Mouse (Mus musculus): Measurements from ENCODE around the gene Nfkb2. TPM values are rescaled to one million over a fixed set of nuclear protein-coding genes. Genes with fewer than 3 reads are reported as not detected.

Nfkb2 gene
- polyA plus RNA-seq, 1 experiment from 2014 or later: 6.1 TPM

DNA sequence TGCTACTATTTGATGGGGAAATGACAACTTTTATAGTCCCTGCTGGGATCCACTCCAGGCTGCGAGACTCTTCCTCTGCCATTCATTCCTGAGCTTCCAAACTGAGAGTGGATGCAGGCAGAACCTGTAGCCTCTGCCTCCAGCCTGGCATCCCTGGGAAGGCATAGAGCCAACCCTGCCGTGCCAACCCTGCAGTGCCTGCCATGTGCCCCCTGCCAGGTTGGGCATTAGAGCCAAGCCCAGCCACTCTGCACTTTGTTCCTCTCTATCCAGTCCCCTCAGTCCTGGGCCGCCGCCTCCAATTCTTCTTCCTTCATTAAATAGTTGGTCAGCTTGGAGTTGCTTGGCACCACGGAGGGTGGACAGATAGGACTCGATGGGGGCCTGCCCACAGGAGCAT is 18.1 kb upstream of the Nfkb2 start:
- Histone ChIP-seq H3K4me1 (replicated peaks; ENCODE audit: control insufficient read depth, insufficient read depth, low read length) (no peaks in the 10 kb centered on the region), H3K9me3 (ENCODE audit: control insufficient read depth) (no peaks in the 10 kb centered on the region), H3K9ac (ENCODE audit: low read depth, low read length) (no peak overlapping the region), H3K4me2 (replicated peaks; ENCODE audit: low read depth) (no peak overlapping the region), H3K27ac (ENCODE audit: low read depth, low read length) (no peak overlapping the region), H3K27me3 (replicated peaks; ENCODE audit: control insufficient read depth, insufficient read depth, low read length) (no peaks in the 10 kb centered on the region), H3K36me3 (ENCODE audit: control insufficient read depth, insufficient read depth) (peaks cover 59% of the 10 kb centered on the region), H3K4me3 (ENCODE audit: low read depth, low read length) (no peak overlapping the region)
- ATAC-seq: no peak
- no peak for TF ChIP-seq CTCF (IDR thresholded peaks at IDR 0.05; ENCODE audit: low read depth)
- WGBS: 83% methylated on average over 6 of the region's 6 CpGs

DNA sequence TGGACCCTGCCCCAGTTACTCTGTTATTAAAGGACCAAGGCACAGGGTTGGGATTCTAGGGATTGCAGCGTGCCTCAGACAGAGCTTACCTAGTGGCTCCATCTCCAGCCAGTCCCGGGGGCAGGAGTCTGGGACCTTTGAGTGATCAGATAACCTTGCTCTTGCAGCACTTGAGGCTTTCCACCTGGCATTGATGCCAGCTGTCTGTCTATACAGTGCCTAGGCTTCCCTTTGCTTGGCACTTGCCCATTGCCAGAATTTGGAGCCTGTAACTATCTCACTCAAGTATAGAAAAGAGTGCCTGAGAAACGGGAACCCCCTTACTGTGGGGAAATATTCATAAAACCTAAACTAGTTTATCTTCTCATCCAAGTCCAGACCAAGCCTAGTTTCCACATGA is 17.2 kb upstream of the Nfkb2 start:
- no peaks in the 10 kb centered on the region for H3K9me3 ChIP-seq (ENCODE audit: control insufficient read depth)
- TF ChIP-seq CTCF (IDR thresholded peaks at IDR 0.05; ENCODE audit: low read depth): no peak
- H3K27me3 ChIP-seq (replicated peaks; ENCODE audit: control insufficient read depth, insufficient read depth, low read length): no peaks in the 10 kb centered on the region
- 90% methylated on average over 3 of the region's 3 CpGs for WGBS
- no peak overlapping the region for H3K27ac ChIP-seq (ENCODE audit: low read depth, low read length)
- peaks cover 52% of the 10 kb centered on the region for H3K36me3 ChIP-seq (ENCODE audit: control insufficient read depth, insufficient read depth)
- H3K4me3 ChIP-seq (ENCODE audit: low read depth, low read length): no peak overlapping the region
- no peak overlapping the region for H3K9ac ChIP-seq (ENCODE audit: low read depth, low read length)
- H3K4me2 ChIP-seq (replicated peaks; ENCODE audit: low read depth): no peak overlapping the region
- no peaks in the 10 kb centered on the region for H3K4me1 ChIP-seq (replicated peaks; ENCODE audit: control insufficient read depth, insufficient read depth, low read length)
- no peak for ATAC-seq

DNA sequence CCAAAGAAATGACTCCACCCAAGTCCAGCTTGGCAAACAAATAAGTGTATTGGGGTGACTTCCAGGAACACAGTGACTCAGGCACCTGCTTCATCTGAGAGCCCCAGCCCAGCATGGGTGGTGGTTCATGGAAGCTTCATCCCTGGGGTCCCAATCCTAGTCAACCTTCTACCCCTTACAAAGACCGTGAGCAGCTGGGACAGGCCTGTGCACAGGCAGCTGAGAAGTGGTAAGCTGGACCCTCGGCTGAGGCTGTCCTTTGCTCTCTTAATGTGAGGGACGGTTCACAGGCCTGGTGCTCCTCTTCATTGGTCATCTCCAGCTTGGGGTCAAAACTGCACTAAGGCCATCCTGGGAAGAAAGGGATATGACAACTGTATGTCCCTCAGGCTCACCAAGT is 16.6 kb upstream of the Nfkb2 start:
- 83% methylated on average over 3 of the region's 3 CpGs for WGBS

DNA sequence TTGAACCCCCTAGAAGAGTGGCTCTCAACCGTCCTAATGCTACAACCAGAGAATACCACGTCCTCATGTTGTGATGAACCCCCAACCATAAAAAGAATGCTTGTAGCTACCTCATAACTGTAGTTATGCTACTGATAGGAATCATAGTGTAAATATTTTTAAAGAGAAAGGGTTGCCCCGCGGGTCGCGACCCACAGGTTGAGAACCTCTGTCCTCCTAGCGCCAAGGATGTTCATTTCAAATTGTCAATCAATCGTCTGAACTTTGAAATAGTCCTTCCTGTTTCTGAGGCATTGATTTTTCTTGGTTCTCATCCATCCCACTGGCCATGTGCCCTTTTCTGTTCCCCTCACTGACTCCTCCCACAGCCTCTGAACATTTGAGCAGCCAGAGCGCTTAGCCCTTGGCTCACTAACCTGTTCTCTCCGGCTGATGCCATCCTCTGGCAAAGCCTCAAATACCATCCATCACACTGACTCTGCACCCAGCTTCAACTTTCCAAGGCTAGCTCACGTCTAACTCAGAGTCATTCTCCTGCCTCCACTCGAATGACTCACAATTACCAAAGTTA is 13.5 kb upstream of the Nfkb2 start:
- no peak for ATAC-seq

More for the DNA sequence above, 16.6 kb upstream of the Nfkb2 start:
- TF ChIP-seq CTCF (IDR thresholded peaks at IDR 0.05; ENCODE audit: low read depth): no peak
- Histone ChIP-seq H3K4me2 (replicated peaks; ENCODE audit: low read depth) (no peak overlapping the region), H3K9ac (ENCODE audit: low read depth, low read length) (no peak overlapping the region), H3K36me3 (ENCODE audit: control insufficient read depth, insufficient read depth) (peaks cover 45% of the 10 kb centered on the region), H3K4me1 (replicated peaks; ENCODE audit: control insufficient read depth, insufficient read depth, low read length) (no peaks in the 10 kb centered on the region), H3K4me3 (ENCODE audit: low read depth, low read length) (no peak overlapping the region), H3K27ac (ENCODE audit: low read depth, low read length) (no peak overlapping the region), H3K9me3 (ENCODE audit: control insufficient read depth) (no peaks in the 10 kb centered on the region), H3K27me3 (replicated peaks; ENCODE audit: control insufficient read depth, insufficient read depth, low read length) (no peaks in the 10 kb centered on the region)
- no peak for ATAC-seq

DNA sequence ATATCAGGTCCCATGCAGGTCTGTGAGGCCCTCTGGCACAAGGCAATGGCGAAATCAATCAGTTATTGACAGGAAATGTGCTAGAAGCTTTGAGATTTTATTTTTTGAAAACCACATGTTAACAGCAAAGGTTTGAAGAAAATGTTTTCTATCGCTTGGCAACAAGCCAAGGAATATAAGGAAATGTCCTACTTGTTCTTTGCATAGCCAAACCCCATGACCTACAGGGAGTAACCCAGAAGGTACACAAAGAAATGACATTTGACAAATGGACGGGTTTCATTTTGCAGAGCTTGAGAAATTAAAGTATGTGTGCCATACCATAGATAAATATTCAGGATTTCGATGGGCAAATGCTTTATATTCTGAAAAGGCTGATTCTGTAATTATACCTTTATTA is 7.2 kb upstream of the Nfkb2 start:
- Histone ChIP-seq H3K9ac (ENCODE audit: low read depth, low read length) (no peak overlapping the region), H3K36me3 (ENCODE audit: control insufficient read depth, insufficient read depth) (no peaks in the 10 kb centered on the region), H3K9me3 (ENCODE audit: control insufficient read depth) (no peaks in the 10 kb centered on the region), H3K27ac (ENCODE audit: low read depth, low read length) (no peak overlapping the region; the same call in 1 of the 2 replicates), H3K4me2 (replicated peaks; ENCODE audit: low read depth) (no peak overlapping the region), H3K4me3 (ENCODE audit: low read depth, low read length) (no peak overlapping the region), H3K27me3 (replicated peaks; ENCODE audit: control insufficient read depth, insufficient read depth, low read length) (no peaks in the 10 kb centered on the region), H3K4me1 (replicated peaks; ENCODE audit: control insufficient read depth, insufficient read depth, low read length) (no peaks in the 10 kb centered on the region)
- no peak for TF ChIP-seq CTCF (IDR thresholded peaks at IDR 0.05; ENCODE audit: low read depth)
- WGBS: 45% methylated on average over 4 of the region's 4 CpGs
- peak; percentile 60 for ATAC-seq

More for the DNA sequence above, 13.5 kb upstream of the Nfkb2 start:
- Histone ChIP-seq H3K27ac (ENCODE audit: low read depth, low read length) (no peak overlapping the region), H3K9ac (ENCODE audit: low read depth, low read length) (no peak overlapping the region), H3K27me3 (replicated peaks; ENCODE audit: control insufficient read depth, insufficient read depth, low read length) (no peaks in the 10 kb centered on the region), H3K4me1 (replicated peaks; ENCODE audit: control insufficient read depth, insufficient read depth, low read length) (no peaks in the 10 kb centered on the region), H3K9me3 (ENCODE audit: control insufficient read depth) (no peaks in the 10 kb centered on the region), H3K4me3 (ENCODE audit: low read depth, low read length) (no peak overlapping the region), H3K4me2 (replicated peaks; ENCODE audit: low read depth) (no peak overlapping the region), H3K36me3 (ENCODE audit: control insufficient read depth, insufficient read depth) (peaks cover 15% of the 10 kb centered on the region)
- WGBS: 59% methylated on average over 12 of the region's 12 CpGs
- no peak for TF ChIP-seq CTCF (IDR thresholded peaks at IDR 0.05; ENCODE audit: low read depth)

DNA sequence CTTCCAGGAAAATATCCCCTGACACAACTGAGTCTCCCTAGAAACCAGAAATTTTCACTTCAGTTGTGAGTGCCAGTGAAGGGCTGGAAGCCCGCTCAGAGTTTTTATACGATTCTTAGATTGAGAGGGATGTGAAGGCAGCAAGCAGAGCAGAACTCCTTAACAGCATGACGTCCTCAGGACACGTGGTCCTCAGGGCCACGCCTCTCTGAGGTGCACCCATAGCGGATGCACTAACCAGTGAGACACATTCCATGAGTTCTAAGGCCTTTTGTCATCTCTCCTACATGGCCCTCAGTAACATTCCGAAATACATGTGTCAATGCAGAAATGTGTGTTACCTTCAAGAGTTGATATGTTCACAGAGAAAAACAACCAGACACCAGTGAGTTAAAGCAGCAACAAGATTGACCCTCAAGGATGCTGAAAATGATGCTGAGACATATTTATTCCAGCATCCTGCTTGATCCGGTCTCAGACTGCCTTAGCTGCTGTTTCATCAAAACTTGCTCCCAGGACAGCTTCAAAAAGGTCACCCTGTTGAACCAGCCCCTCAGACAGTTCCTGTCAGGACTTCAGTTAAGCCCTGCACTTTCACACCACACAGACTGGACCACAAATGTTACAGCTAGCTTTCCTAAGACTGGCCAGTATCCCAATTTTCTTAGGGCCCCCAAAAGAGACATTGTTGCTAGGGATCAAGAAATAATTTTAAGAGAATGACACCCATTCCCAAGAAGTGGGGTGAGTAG is 3.6 kb upstream of the Nfkb2 start:
- no peaks in the 10 kb centered on the region for H3K27me3 ChIP-seq (replicated peaks; ENCODE audit: control insufficient read depth, insufficient read depth, low read length)
- WGBS: 44% methylated on average over 8 of the region's 8 CpGs
- H3K9ac ChIP-seq (ENCODE audit: low read depth, low read length): no peak overlapping the region
- H3K9me3 ChIP-seq (ENCODE audit: control insufficient read depth): no peaks in the 10 kb centered on the region
- H3K27ac ChIP-seq (ENCODE audit: low read depth, low read length): no peak overlapping the region
- H3K4me2 ChIP-seq (replicated peaks; ENCODE audit: low read depth): no peak overlapping the region
- H3K36me3 ChIP-seq (ENCODE audit: control insufficient read depth, insufficient read depth): no peaks in the 10 kb centered on the region
- ATAC-seq: no peak
- H3K4me3 ChIP-seq (ENCODE audit: low read depth, low read length): no peak overlapping the region
- no peaks in the 10 kb centered on the region for H3K4me1 ChIP-seq (replicated peaks; ENCODE audit: control insufficient read depth, insufficient read depth, low read length)
- no peak for TF ChIP-seq CTCF (IDR thresholded peaks at IDR 0.05; ENCODE audit: low read depth)
